Comparison of ENCODE assay signal across 8 mouse cellular contexts in the genomic region with DNA sequence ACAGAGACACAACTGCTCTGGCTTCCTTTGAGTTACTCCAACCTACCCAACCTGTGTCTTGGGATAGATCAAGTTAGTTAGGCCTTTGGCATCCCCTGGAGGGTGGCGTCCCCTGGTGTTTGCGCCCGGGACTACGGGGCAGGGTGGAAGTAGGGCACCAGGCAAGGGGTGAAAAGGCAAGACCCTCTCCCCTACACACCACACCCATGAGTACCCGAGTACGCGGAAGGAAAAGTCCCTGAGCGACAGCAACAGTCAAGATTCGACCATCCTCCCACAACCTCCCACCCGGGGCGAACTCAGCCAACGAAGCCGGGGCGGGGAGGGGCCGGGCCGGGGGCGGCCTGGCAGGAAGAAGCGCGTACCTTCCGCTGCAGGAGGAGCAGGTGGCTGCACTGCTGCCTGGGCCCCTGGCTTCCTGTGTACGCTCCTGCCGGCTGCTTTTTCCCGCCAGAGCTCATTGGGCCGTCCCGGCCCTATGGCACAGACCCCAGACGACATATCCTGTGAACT. TPM values are rescaled to one million over a fixed set of nuclear protein-coding genes. Genes with fewer than 3 reads are reported as not detected.
DNase-seq lines count a peak whose midpoint lies in the region; ATAC-seq and TF ChIP-seq lines count a peak whose summit lies in the region.

A gene (plus strand): TSS at position 479 of the 513 bp plus-strand sequence.

- no peaks in the 10 kb centered on the region for H3K9me3 ChIP-seq in embryonic facial prominence, embryonic 13.5 days
- H3K9me3 ChIP-seq in lung, embryonic 15.5 days, result no peaks in the 10 kb centered on the region

- H3K27ac ChIP-seq in embryonic facial prominence, embryonic 13.5 days, result no peak within 1 kb of the TSS
- H3K27ac ChIP-seq in lung, embryonic 15.5 days, result no peak within 1 kb of the TSS
- H3K27ac ChIP-seq in olfactory bulb, adult 2 months (ENCODE audit: insufficient read depth, low read depth, low read length), result no peak within 1 kb of the TSS

- peak; percentile 84 to 95 for DNase-seq in CD8-positive naive resting alpha-beta T cell, adult 2 months (ENCODE audit: low read depth in 2 of 2, low spot score in 2 of 2)
- DNase-seq in ZHBTc4 (ENCODE audit: low read depth, low spot score), result peak; percentile 87
- peak; percentile 69 to 79 for DNase-seq in heart, postnatal 10 days
- peak; percentile 56 to 87 for DNase-seq in kidney, postnatal 36 days
- no peak for DNase-seq in c-Kit-positive CD71-positive TER-119-positive erythroid progenitor cells, embryonic 14.5 days (ENCODE audit: low spot score)

- intact Hi-C loops in heart, postnatal 10 days (cut with DNase I), result loop anchor here (2.0 to 5.0 kb wide), 3 partner anchors 63 to 119 kb away; a partner anchor contains a TSS

- peaks cover 33% of the 10 kb centered on the region for H3K36me3 ChIP-seq in embryonic facial prominence, embryonic 13.5 days
- H3K36me3 ChIP-seq in lung, embryonic 15.5 days, result peaks cover 36% of the 10 kb centered on the region

- peak within 1 kb of the TSS; percentile 1; the same call in 1 of the 2 replicates for H3K9ac ChIP-seq in embryonic facial prominence, embryonic 13.5 days
- H3K9ac ChIP-seq in lung, embryonic 15.5 days, result no peak within 1 kb of the TSS

- H3K4me1 ChIP-seq in embryonic facial prominence, embryonic 13.5 days, result peaks cover 9% of the 10 kb centered on the region; the same call in 1 of the 2 replicates
- 0 out of 2 replicates have a peak, but pooled peaks cover 3% of the 10 kb centered on the region for H3K4me1 ChIP-seq in lung, embryonic 15.5 days
- peaks cover 3% of the 10 kb centered on the region for H3K4me1 ChIP-seq in olfactory bulb, adult 2 months (ENCODE audit: control insufficient read depth, insufficient read depth, low read length)

- 7% methylated on average over 26 of the region's 26 CpGs for WGBS in embryonic facial prominence, embryonic 13.5 days
- 8% methylated on average over 25 of the region's 26 CpGs for WGBS in lung, embryonic 15.5 days
- WGBS in olfactory bulb, adult 2 months, result 12% methylated on average over 26 of the region's 26 CpGs

- H3K4me3 ChIP-seq in embryonic facial prominence, embryonic 13.5 days, result peak within 1 kb of the TSS; percentile 7; the same call in 1 of the 2 replicates
- H3K4me3 ChIP-seq in lung, embryonic 15.5 days, result 0 out of 2 replicates have a peak within 1 kb of the TSS, but pooled peaks have one; percentile 2
- H3K4me3 ChIP-seq in olfactory bulb, adult 2 months (ENCODE audit: insufficient read depth, low read depth, low read length), result no peak within 1 kb of the TSS

- peak within 1 kb of the TSS; percentile 47 for H3K4me2 ChIP-seq in embryonic facial prominence, embryonic 13.5 days
- H3K4me2 ChIP-seq in lung, embryonic 15.5 days, result peak within 1 kb of the TSS; percentile 44

- no peaks in the 10 kb centered on the region for H3K27me3 ChIP-seq in embryonic facial prominence, embryonic 13.5 days
- H3K27me3 ChIP-seq in lung, embryonic 15.5 days, result no peaks in the 10 kb centered on the region

- TF ChIP-seq POLR2A in olfactory bulb, adult 2 months (IDR thresholded peaks at IDR 0.05; ENCODE audit: insufficient read depth, low read depth, low read length), result no peak

- peak; percentile 70; the same call in 1 of the 2 replicates for TF ChIP-seq CTCF in olfactory bulb, adult 2 months (IDR thresholded peaks at IDR 0.05; ENCODE audit: insufficient read depth, low read depth, low read length)

- peak; percentile 20; the same call in 1 of the 2 replicates for ATAC-seq in embryonic facial prominence, embryonic 13.5 days (ENCODE audit: insufficient number of reproducible peaks, insufficient read depth, low FRiP score, low TSS enrichment, low read depth)
- ATAC-seq in lung, embryonic 15.5 days (ENCODE audit: borderline replicate concordance, extremely low read depth, low FRiP score, low TSS enrichment), result peak; percentile 44; the same call in 1 of the 2 replicates

RNA-seq across cellular contexts. Expression of the gene that starts here (rescaled TPM):
- polyA plus RNA-seq in embryonic facial prominence, embryonic 13.5 days (2015; fragmentation: Nextera tagmentation; extraction: Ambion mirVana), result 0.61 and 0.84 TPM in 2 replicates
- under 1 TPM; 0.62 to 0.93 TPM for total RNA-seq in heart, postnatal 10 days (2021)
- 0.77 and 1.4 TPM in 2 replicates for polyA plus RNA-seq in lung, embryonic 15.5 days (2015; fragmentation: Nextera tagmentation; extraction: Ambion mirVana)
- polyA plus RNA-seq in olfactory bulb, adult 2 months (2012; ENCODE audit: insufficient read depth, insufficient read length, low replicate concordance, missing spikeins), result 218 TPM in 1 of 2 replicates, not detected in the other

Comparison
In these comparisons a context has a peak if more than half of its experiments do, and no peak if none do; other contexts are left out.
1. RNA of the gene that starts here (polyA plus RNA-seq): 218 TPM in olfactory bulb, adult 2 months; 0.77 to 1.4 TPM in lung, embryonic 15.5 days and 0.61 to 0.84 TPM in embryonic facial prominence, embryonic 13.5 days; every median in the first group is over 10 times any median in the second.
2. Peak in ATAC-seq, H3K4me3 ChIP-seq, H3K9ac ChIP-seq and H3K4me2 ChIP-seq in embryonic facial prominence, embryonic 13.5 days; RNA of the gene not detected or under 1 TPM.
3. Peak in DNase-seq in heart, postnatal 10 days; RNA of the gene not detected or under 1 TPM.